Mouse (Mus musculus) kidney, postnatal 0 days (tissue): ENCODE results near the gene Junb. TPM values are rescaled to one million over a fixed set of nuclear protein-coding genes. Genes with fewer than 3 reads are reported as not detected.

Experiments used
- ATAC-seq: fragments of 200-750 bp; cut with Nextera tagmentation; replicated peaks from 2 replicates; pipeline ENCODE4 v1.8.0; 2017; ENCODE audit warnings: low read depth, moderate number of reproducible peaks, moderate TSS enrichment, moderate library complexity; ENCODE audit not compliant: low FRiP score
- DNase-seq: peaks from one replicate; pipeline ENCODE4 v3.0.0-alpha.2; 2016; ENCODE audit warnings: low spot score
- H3K27ac ChIP-seq: fragments of 300-500 bp; sonication (generic); 2 replicates; pipeline ENCODE4 v1.5.1; 2014; ENCODE audit warnings: mild to moderate bottlenecking
- H3K27me3 ChIP-seq: fragments of 300-500 bp; sonication (generic); 2 replicates; pipeline ENCODE4 v1.6.1; 2014; ENCODE audit warnings: low read length, mixed read lengths; ENCODE audit not compliant: insufficient read depth
- H3K36me3 ChIP-seq: fragments of 300-500 bp; sonication (generic); 2 replicates; pipeline ENCODE4 v1.6.1; 2014; ENCODE audit warnings: low read length, mixed read lengths; ENCODE audit not compliant: insufficient read depth
- H3K4me1 ChIP-seq: fragments of 300-500 bp; sonication (generic); replicated peaks from 2 replicates; pipeline ENCODE4 v1.6.1; 2014; ENCODE audit warnings: antibody characterized with exemption, low read length, mixed read lengths; ENCODE audit not compliant: insufficient read depth
- H3K4me2 ChIP-seq: fragments of 300-500 bp; sonication (generic); 2 replicates; pipeline ENCODE4 v1.6.1; 2014; ENCODE audit warnings: mild to moderate bottlenecking, low read length, moderate library complexity, mixed read lengths
- H3K4me3 ChIP-seq: fragments of 300-500 bp; sonication (generic); replicated peaks from 2 replicates; pipeline ENCODE4 v1.5.1; 2014; ENCODE audit warnings: low read depth, low read length
- H3K9ac ChIP-seq: fragments of 300-500 bp; sonication (generic); 2 replicates; pipeline ENCODE4 v1.6.1; 2014; ENCODE audit warnings: low read depth, low read length
- H3K9me3 ChIP-seq: fragments of 300-500 bp; sonication (generic); replicated peaks from 2 replicates; pipeline ENCODE4 v1.6.1; 2016; ENCODE audit warnings: low read length, inconsistent platforms, mixed read lengths
- CTCF ChIP-seq: IDR thresholded peaks from 2 replicates; pipeline ENCODE4 v1.5.1; 2016; ENCODE audit warnings: antibody characterized with exemption, low read depth, mild to moderate bottlenecking, moderate library complexity
- WGBS: fragments of 180-500 bp; shearing (Covaris S2); extraction: QIAGEN DNeasy Blood & Tissue Kit; methylation state at CpG from one replicate; pipeline ENCODE4 v1.1.7; 2014; 5-methylcytosine and 5-hydroxymethylcytosine counted together
- polyA plus RNA-seq: library from polyadenylated mRNA; unstranded; fragments of >200 nt; fragmentation: Nextera tagmentation; extraction: Ambion mirVana; gene quantifications from 2 replicates; pipeline ENCODE4 v1.2.1, GENCODE M21; 2015

The Junb gene
- polyA plus RNA-seq, 1 experiment from 2014 or later, result 27.7 TPM

DNA sequence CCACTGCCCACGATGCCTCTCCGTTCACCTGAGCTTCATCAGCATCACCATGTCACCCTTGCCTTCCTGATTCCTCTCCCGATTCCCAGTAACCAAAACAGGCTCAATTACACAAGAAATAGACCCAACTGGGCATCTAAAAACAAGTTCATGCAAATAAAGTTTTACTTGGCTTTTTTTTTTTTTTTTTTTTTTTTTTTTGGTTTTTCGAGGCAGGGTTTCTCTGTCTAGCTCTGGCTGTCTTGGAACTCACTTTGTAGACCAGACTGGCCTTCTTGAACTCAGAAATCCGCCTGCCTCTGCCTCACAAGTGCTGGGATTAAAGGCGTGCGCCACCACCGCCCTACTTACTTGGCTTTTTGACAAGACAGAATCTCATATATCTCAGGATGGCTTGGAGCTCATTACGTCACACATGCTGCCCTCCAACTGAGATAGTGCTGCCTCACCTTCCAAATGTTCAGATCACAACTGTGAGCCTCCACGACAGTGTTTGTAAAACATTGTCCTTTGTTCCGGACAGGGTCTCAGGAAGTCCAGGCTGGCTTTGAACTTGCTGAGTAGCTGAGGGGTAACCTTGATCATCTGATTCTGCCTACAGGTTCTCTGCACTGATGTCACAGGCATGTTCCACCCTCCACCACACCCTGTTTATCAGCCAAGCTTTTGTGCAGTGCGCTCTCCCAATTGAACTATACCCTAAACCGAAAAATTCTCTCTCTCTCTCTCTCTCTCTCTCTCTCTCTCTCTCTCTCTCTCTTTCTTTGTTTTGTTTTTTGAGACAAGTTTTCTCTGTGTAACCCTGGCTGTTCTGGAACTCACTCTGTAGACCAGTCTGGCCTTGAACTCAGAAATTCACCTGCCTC lies 40.7 kb downstream of the Junb start:
- WGBS, result 59% methylated on average over 13 of the region's 13 CpGs
- Histone ChIP-seq H3K27me3 (peaks cover 45% of the 10 kb centered on the region), H3K9me3 (no peaks in the 10 kb centered on the region), H3K4me1 (peaks cover 5% of the 10 kb centered on the region; the same call in 1 of the 2 replicates), H3K36me3 (no peaks in the 10 kb centered on the region), H3K4me2 (peak overlapping the region; percentile 67; the same call in 1 of the 2 replicates), H3K27ac (no peak overlapping the region), H3K9ac (no peak overlapping the region), H3K4me3 (peak overlapping the region; percentile 33; the same call in 1 of the 2 replicates)
- ATAC-seq (no peak), DNase-seq (no peak)
- TF ChIP-seq CTCF, result no peak; the same call in 1 of the 2 replicates

DNA sequence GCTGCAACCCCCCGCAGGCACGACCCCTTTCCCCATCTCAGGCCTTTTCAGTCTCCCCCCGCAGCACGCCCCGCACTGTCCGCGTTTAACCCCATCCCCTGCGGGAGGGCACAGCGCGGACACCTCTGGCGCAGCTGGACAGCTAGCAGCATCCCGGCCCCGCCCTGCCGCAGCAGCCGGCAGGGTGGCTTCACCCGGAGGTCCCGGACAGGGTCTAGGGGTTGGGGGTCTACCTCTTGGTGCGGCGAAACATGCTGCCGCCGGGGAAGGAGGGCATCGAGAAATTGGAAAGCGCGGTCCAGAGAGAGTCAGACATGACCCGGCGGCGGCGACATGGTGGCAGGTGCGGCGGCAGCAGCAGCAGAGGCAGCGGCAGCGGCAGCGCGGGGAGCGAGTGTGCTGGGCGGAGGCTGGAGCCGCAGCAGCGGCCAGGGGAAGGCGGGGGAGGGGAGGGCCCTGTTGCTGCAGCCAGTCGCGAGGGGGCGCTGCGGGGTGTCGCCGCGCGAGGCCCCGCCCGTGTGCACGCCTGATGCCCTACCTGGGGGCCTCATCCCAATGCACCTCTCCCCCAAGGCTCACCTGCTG lies 41.5 kb downstream of the Junb start, which contains the start of gene Mast1:
Mast1 (minus strand) TSS at position 398 of the 585 bp plus-strand sequence.
- TF ChIP-seq CTCF, result peak; percentile 60
- H3K4me2 ChIP-seq, result peak within 1 kb of the TSS; percentile 67
- no peak within 1 kb of the TSS for H3K27ac ChIP-seq
- H3K36me3 ChIP-seq, result no peaks in the 10 kb centered on the region
- peaks cover 5% of the 10 kb centered on the region; the same call in 1 of the 2 replicates for H3K4me1 ChIP-seq
- peak within 1 kb of the TSS; percentile 33 for H3K4me3 ChIP-seq
- ATAC-seq (0 out of 2 replicates have a peak, but pooled peaks have one; percentile 8), DNase-seq (peak; percentile 69)
- H3K27me3 ChIP-seq, result peaks cover 45% of the 10 kb centered on the region
- H3K9ac ChIP-seq, result no peak within 1 kb of the TSS
- WGBS, result under 1% methylated on average over 50 of the region's 50 CpGs
- no peaks in the 10 kb centered on the region for H3K9me3 ChIP-seq

DNA sequence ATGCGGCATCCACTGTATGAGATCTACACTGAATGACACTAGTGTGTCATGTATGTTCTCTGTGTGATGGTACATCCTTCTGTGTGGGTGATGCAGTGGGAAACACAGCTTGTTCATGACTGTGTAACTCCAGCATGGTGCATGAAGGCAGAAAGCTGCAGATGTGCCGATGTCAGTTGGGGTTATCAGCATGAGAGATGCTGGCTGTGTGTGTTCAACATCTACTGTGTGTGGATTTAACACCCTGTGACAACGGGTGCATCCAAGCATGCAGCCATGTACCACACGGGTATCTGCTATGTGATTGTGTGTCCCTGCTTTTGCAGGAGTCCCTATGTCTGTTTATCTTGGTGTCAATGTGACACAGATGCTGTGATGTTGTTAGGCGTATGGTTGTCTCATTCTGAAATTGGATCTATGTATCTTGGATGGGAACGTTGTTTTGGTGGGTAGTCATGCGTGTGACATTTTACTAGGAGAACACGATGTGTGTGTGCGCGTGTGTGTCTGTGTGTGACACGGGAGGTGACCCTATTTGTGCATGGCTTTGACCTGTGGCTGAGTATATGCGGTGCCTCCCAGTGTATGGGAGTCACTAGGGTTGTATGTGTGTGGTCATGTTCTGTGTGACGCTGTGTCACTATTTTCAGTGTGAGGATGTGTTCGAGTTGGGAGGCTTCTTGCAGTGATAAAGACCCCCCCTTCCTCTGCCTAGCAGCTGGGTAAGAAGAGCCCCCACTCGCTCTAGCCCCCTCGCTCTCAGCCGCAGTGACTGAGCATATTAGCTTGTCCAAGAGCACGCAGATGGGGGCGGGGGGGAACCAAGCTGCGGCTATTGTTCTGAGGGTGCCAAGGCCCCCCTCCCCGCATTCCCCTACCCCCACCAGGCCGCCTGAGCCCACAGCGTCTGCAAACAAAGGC lies 42.2 kb downstream of the Junb start:
- ATAC-seq (no peak), DNase-seq (no peak)
- Histone ChIP-seq H3K27me3 (peaks cover 45% of the 10 kb centered on the region), H3K4me2 (peak overlapping the region; percentile 67), H3K4me1 (peaks cover 5% of the 10 kb centered on the region; the same call in 1 of the 2 replicates), H3K9ac (no peak overlapping the region), H3K36me3 (no peaks in the 10 kb centered on the region), H3K4me3 (peak overlapping the region; percentile 33; the same call in 1 of the 2 replicates), H3K27ac (no peak overlapping the region), H3K9me3 (no peaks in the 10 kb centered on the region)
- WGBS, result 21% methylated on average over 22 of the region's 23 CpGs
- TF ChIP-seq CTCF, result no peak

DNA sequence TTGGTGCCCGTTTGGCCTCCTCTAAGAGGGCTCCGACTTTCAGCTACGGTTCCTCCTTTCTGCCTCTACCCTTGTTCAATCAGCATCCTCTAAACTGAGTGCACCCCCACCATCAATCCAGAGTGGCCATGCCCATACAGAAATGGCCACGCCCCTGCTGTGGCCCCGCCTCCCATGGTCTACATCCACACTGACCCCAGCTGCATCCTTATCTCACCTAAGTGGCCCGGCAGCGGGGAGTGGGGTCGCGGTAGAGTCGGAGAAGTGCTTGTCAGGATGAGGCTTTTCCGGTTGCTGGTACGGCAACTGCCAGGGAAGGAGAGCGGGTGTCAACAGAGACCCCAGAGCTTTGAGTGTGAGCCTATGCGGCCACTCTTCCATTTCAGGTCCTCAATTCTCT lies 43.0 kb downstream of the Junb start:
- TF ChIP-seq CTCF, result no peak
- no peak overlapping the region for H3K4me2 ChIP-seq
- no peak overlapping the region for H3K27ac ChIP-seq
- 6% methylated on average over 14 of the region's 14 CpGs for WGBS
- peaks cover 5% of the 10 kb centered on the region; the same call in 1 of the 2 replicates for H3K4me1 ChIP-seq
- peaks cover 46% of the 10 kb centered on the region for H3K27me3 ChIP-seq
- H3K9me3 ChIP-seq, result no peaks in the 10 kb centered on the region
- no peak overlapping the region for H3K9ac ChIP-seq
- H3K4me3 ChIP-seq, result no peak overlapping the region
- no peak; the same call in 1 of the 2 replicates for ATAC-seq
- no peak for DNase-seq
- H3K36me3 ChIP-seq, result no peaks in the 10 kb centered on the region

DNA sequence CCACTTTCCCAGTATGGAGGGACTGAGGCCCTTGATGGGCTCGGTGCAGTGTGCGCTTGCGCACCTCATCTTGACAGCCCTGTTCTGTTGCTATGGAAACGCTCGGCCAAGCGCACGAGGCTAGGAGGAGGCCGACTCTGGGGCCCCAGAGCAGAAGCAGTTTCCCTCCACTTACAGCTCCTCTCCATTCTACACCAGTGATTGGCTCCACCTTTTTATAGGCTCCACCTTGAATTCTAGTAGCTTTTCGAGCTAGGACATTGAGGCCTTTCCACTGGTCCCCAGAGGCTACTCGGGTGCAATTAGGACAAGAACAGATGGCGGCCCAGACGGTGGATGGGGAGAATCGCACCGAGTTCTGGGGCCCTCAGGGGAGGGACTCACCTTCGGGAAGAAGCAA lies 43.7 kb downstream of the Junb start:
- no peaks in the 10 kb centered on the region for H3K36me3 ChIP-seq
- WGBS, result under 1% methylated on average over 15 of the region's 15 CpGs
- no peak for TF ChIP-seq CTCF
- no peak overlapping the region for H3K9ac ChIP-seq
- H3K27ac ChIP-seq, result no peak overlapping the region
- ATAC-seq (peak; percentile 52; the same call in 1 of the 2 replicates), DNase-seq (peak; percentile 54)
- H3K9me3 ChIP-seq, result no peaks in the 10 kb centered on the region
- peak overlapping the region; percentile 1; the same call in 1 of the 2 replicates for H3K4me2 ChIP-seq
- no peak overlapping the region for H3K4me3 ChIP-seq
- H3K27me3 ChIP-seq, result peaks cover 52% of the 10 kb centered on the region
- peaks cover 5% of the 10 kb centered on the region; the same call in 1 of the 2 replicates for H3K4me1 ChIP-seq
